Mouse (Mus musculus) urinary bladder, adult 2 months (tissue): Measurements from ENCODE around the gene Pde7b. TPM values are rescaled to one million over a fixed set of nuclear protein-coding genes. Genes with fewer than 3 reads are reported as not detected.

Source experiments
- DNase-seq: peaks from one replicate; pipeline ENCODE4 v3.0.0; 2022; ENCODE audit warnings: low spot score
- polyA plus RNA-seq: library from polyadenylated mRNA; depleted of rRNA; stranded (reverse); fragments of >200 nt; gene quantifications from 2 replicates; pipeline ENCODE4 v1.2.3, GENCODE M21; 2012

Pde7b gene
- polyA plus RNA-seq, 1 experiment = 10.1 TPM

DNA sequence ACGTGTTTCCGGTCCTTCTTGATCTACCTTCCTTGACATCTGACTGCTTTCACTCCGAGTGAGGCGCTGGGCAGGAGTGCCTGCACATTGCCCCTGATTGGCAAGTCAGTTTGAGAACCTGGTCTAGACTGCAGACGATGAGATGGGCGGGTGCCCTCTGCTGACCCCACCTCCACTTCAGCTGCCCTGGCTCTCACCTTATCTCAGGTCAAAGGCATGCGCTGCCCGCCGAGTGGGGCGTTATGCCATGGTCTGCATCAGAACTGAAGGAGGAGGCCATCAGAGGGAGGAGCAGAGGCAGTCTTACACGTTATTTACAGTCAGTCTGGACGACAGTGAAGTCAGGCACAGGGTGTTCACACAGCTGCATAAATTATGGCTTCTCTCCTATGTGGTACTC, 293.5 kb downstream of the Pde7b start:
- DNase-seq = no peak

DNA sequence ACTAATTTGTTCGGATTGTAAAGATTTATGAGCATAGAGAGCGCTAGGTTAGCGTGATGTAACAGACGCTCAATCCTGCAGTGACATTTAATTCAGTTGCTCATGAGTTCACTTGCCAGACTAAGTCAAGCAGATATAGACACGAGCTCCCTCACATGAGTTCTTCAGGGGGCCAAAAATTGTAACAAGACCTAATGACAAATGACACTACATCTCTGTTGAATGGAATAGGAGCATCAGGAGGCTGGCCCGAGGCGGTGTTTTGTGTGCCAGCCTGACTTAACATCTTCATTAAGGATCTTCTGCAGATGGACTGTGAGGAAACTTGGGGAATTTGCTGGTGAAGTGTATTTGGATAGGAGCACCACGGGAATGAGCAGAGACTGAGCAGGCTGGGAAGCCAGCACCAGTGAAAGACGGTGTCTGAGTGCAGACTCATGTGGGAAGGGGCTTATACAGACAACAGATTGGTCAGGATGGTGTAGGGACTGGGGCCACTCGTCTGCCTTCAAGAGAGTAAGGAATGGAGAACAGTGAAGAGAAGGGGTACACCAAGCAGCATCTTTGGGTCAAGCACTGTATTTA, 303.5 kb downstream of the Pde7b start:
- DNase-seq = no peak

DNA sequence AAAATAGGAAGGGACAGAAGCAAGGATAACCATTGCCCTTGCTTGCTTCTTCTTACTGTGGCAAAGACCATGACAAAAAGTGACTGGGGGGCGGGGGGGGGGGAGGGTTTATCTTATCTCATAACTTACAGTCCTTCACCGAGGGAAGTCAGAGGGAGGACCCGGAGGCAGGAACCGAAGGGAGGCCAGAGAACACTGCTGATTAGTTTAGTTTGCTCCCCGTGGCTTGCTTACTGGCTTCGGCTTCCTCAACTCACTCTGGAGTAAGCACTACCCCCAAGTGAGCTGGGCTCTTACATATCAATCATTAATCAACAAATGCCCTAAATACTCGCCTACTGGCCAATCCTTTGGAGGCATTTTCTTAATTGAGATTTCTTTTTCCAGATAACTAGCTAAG, 304.6 kb downstream of the Pde7b start:
- DNase-seq = no peak

DNA sequence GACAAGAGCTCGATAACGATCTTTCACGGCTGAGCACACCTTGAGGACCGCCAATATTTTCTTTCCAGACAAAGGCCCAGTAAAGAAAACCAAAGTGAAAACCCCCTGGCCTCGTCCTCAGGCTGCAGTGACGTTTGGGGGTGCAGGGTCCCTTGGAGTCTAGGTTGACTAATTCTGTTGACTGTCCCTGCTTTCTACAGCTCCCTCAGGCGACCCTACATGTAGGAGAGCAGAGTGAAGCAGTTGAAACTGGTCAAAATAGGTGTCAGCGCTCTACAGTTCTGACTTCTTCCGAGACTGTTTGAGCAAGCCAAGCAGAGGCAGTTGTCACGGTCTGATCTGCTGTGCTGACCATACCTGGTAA, 306.0 kb downstream of the Pde7b start:
- DNase-seq = no peak

DNA sequence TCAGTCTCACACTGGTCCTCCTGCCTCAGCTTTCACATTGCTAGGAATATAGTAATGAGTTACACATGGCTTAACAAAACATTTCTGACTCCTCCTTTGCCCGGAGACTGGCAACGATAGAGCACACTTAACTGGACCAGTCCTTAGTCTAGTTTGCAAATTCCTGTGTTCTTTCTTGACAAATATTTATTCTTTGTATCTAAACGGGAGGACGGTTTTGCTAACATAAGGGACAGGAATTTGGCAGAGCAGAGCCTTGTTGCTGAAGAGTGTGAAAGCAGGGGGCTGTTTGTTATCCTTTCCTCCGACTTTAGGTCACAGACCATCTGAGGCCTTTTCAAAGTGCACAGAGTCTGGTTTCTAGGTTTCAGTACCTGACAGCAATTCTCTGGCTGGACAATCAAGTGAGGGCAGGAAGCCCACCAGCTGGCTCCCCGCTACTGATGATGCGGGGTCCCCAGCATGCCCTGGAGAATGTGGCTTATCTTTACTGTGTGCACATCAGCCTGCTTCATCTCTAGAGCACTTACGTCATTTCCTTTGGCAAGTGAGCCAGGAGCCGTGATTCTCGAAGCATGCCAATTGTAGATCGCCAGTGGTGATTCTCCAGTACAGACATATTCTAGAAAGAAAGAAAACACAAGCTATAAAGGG, 306.5 kb downstream of the Pde7b start:
- no peak for DNase-seq

DNA sequence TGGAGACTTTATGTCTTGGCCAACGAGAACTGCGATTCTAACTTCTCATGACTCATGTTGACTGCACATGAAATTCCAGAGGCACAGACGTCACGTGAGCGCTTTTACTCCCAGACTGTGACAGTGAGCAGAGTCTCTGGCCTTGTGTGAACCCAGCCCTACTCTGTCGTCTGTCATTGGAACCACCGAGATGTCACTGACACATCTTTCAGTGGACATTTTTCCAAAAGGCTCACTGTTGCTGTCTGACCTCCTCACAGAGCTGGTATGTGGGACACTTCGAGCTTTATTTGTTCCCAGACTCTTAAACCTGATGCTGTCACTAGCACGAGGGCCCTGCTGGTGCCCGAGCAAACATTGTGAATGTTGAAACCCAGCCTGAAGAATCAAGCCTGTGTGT, 315.7 kb downstream of the Pde7b start:
- DNase-seq = no peak

DNA sequence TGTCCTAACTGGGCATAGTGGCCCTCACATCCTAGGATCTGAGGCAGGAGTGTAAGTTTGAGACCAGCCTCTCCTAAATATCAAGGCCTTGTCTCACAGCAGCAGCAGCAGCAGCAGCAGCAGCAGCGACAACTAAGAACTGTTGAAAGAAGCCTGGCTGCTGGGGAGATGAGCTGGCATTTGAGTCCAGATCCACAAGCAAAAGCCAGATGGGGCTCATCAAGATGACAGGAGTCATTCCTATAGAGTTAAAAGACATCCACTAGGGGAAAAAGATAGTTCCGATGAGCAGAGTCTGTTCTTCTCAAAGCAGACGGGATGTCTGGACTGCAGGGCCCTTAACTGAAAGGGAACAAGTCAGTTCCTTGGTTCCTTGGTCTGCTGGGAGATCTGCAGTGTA, 316.5 kb downstream of the Pde7b start:
- no peak for DNase-seq

DNA sequence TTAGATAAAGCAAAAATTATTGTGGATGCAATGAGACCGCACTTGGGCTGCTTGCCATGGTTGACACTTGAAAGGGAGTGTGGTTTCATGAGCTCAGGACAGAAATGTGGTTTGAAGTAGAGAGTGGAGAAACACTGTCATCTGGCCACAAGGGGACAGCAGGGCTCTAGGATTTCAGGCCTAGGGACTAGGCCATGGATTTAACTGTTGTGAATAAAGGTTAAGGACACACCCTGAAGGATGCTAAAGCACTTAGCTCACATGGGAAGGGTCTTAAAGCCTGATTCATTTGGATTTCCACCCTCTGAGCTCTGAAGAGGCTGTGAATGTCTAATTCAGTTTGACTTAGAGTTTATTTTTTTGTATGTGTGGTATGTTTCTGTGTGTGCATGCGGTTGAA, 319.4 kb downstream of the Pde7b start:
- no peak for DNase-seq

DNA sequence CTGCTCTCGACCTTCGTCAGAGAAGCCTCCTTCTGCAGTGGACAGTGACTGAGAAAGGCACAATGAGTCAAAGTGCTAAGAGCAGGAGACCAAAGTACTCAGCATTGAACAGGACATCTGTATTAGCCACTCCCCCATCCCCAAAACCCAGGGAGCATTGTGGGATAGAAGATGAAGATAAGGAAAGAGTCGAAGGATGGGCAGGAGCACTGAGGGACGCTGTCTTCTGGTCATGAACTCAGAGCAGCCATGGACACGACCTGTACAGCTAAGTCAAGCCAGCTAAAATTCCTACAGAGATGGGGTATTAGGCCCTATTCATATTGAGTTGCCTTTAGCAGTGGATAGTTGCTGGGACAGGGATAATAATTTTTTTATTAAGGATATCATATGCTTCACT, 321.9 kb downstream of the Pde7b start:
- no peak for DNase-seq

DNA sequence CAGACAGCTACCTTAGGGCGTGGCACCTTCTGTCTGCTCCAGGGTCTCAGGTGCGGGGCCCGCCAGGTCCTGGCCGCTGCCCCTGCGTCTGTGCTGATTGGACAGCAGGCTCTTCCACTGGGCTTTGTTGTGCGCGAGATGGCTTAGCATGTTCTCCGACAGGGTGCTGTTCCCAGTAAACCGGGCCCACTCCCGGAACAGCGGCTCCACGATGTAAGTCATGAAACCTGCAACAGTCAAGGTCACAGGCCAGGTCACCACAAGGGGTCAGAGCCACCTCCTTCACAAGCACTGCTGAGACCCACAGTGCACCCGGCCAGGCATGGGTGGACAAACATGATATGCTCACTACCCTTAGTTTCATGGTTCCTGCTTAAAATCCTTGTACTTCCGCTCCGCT, 324.5 kb downstream of the Pde7b start:
- DNase-seq = no peak

DNA sequence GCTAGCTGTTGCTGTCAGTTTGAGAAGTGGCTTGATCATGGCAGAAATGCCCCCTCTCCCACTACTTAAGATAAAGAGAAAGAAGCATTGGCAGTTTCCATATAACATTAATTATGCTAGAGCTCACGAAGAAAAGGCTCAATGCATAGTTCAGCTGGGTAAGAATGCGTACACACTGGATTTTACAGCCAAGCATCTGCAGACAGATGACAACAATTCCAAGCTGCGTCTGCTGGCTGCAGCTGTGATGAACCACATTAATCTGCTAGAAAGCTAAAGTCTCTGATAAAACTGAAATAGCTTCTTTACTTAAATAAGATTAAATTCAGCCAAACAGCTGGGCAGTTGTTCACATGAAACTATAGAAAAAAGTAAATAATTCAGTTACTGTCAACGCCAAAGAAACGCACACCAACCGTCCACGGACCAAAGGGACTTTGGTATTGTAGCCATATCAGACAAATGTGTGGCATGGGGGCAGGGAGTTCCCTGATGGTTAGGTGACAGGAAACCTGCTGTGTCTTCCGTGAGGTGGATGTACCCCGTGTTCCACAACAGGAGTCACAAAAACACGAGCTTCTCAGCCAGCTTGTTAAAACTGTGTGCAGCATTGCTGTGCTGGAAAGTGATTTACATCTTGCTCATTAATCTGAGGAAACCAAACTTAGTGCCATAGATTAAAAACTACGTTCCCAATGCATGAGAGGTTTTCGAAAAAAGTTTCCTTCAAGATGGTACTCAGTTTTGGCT, 326.1 kb downstream of the Pde7b start:
- no peak for DNase-seq

DNA sequence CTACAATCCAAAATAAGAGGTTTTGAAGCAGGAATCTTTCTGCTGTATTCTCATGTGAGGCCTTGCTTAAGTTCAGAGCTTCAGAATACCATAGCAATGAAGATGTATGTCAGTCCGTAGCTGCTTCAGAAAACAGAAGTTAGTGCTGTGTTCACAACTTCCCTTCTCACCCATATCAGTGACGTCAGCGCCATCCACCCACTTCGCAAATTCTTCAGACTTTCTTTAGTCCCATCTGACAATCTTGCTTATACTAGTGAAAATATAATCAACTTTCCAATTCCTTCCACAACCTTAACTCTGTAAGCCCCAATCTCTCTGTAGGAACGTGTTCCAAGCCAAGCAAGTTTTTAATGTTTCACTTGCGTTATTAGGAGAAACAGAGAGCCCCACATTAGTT, 326.7 kb downstream of the Pde7b start:
- DNase-seq = no peak

DNA sequence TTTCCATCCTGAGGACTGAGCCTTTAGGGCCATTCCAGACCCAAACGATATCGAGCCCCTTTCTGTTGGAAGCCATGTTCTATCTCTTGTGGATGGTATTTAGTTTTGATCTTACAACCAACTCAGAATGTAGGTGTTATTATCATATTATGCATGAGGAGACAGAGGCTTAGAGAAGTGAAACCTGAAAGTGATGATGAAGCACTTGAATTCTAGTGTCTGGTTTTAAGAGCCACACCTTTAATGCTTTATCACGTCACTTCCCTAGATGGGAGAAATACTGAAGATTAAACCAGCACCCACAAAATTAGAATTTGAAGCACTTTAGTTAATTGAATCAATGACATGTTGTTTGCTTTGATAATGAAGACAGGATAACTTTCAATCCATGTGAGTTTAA, 329.1 kb downstream of the Pde7b start:
- DNase-seq = no peak

DNA sequence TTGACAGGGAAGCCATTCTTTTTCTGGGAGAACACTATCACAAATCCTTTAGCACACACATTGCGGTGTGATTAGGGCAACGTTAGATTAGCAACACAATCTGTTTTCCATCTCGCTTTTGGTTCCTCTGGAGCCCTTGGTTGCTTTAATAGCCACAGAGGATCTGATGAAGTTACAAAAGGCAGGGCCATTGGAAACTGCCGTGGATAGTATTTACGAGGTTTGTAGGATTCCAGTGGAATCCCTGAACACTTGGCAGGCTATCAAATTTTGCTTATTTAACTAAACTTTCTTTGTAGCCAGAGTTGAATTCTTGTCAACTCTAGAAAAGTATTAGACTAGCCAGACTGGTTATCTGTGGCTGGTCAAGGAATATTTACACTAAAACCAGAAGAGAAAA, 330.1 kb downstream of the Pde7b start:
- DNase-seq = no peak

DNA sequence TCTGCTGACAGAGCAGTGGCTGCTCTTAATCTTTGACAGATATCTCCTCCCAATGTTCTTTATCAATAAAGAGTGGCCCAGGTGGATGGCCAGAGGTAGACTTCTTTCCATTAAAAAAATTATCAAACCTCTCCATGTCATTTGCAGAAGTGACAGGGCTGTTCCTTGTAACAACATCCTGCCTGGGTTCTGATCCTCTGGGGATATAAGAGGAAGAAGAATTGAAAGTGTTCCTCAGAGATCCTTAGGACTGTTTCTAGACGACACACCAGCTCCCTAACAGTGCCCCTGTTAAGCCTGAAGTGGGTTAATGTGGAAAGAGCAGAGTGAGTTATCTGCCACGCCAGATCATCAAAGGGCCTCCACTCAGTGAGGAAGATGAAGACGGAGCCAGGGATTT, 334.3 kb downstream of the Pde7b start:
- no peak for DNase-seq

DNA sequence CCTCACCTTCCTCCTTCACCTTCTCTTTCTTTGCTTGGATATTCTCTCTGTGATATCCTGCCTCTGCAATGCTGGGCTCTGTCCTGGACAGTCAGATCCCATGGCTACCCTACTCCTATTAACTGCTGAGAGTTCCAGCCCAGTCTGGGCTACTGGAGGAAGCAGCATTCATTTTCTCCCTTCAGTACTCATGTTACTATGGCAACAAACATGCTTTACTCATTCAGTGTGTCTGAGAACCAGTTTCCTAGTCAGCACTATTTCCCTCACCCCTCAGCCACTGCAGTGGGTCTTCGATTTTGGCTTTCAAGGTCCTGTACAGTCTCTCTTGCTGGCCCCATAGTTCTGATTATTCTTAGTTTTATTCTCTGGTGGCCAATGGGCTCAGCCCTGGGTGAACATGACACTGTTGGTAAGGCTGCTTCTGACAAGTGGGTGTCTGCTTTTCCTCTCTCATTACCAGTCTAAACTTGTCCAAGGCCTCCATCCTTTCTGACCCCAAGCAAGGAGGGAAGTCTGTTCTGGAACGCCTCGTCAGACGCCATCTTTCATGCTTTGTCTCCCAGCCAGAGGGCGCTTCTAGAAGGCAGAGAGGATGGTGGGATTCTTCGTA, 342.0 kb downstream of the Pde7b start:
- DNase-seq = no peak

DNA sequence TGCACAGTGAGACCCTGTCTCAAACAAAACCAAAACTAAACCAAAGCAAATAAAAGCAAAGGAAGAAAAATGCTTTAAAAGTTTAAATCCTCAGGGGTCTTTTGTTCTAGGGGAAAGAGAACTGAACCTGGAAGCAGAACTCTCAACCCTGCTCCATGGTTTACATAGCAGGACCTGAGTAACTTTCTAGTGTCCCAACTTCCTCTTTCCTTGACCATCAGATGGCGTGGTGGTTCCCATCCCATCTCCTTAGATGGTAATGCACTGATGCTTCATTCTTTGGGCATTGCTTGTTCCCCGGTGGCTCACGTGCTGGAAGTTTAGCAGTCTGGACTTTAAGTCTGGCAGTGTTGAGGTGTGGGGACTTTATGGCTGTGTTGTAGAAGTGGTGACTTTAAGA, 343.5 kb downstream of the Pde7b start:
- DNase-seq = no peak

DNA sequence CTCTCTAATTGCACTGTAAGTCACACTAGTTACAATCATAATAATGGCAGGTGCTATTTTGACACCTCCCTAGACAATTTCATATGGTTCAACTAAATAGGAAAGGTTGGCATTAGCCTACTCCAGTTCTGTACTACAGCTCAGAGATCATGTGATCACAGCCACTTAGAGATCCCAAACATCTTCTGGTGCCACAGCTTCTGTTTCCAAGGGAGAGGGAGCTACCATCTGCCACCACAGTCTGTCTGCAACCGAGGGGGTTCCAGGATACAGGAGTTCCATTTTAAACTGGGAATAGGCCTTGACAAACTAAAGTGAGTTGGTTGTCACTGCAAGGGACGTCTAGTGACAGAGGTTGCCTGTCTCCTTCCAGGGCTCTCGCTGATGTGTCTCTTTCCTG, 344.1 kb downstream of the Pde7b start:
- DNase-seq = no peak

DNA sequence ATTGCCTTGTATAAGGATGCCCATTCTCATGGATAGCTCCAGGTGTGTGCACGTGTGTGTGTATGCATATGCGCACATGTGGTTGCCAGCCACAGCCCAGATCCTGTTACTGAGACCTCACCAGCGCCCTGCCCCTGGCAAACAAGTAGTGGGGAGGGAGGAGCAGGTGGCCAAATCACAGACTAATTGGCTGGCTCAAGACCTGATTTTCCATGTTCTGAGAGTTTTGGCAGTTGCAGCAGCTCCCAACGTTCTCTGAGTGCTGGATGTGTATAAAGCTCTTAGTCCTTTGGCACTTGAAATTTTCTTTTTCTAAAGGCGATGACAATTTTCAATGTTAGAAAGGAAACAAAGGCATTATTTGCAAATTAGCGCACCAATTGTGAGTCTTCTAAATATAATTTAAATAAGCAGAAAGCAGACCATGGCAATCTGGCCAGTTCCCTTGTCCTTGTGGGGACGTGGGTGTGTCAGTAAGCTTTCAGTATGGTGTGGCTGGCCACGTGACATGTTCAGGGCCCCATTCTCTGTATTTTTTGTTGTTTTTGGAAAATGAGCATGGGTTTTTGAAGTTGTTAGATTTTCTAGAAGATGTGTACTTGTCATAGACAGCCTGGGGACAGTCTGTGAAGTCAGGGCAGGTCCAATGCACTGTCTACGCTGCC, 345.7 kb downstream of the Pde7b start:
- no peak for DNase-seq

DNA sequence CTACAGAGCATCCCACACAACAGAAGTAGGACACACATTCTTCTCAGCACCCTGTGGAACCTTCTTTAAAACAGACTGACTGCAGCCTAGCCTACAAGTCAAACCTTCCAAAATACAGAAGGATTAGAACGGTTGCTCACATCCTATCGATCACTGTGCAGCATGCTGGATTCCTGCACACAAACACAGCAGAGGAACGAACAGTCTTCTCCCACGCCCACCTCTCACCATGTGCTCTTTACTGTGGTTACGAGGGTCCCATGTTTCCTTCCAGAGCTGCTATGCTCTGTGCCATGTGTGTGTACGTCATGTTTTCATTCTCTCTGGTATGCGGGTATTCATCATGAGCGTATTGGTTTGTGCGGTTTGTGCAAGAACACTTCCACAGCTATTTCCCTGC, 347.3 kb downstream of the Pde7b start:
- no peak for DNase-seq

DNA sequence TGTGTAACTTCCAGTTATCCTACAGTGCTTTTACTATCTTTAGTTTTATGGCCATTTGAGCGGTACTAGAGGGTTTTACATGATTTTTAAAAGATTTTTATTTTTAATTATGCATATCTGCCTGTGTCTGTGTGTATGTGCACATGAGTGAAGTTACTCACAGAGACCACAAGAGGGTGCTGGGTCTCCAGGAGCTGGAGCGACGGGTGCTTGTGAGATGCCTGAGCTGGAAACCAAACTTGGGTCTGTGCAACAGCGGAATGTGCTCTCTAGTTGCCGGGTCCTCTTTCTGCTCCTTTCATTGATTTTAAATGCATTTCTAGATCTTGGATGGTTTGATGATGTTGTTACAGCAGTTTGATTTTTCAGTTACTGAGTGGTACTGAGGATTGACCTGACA, 352.8 kb downstream of the Pde7b start:
- DNase-seq = no peak

DNA sequence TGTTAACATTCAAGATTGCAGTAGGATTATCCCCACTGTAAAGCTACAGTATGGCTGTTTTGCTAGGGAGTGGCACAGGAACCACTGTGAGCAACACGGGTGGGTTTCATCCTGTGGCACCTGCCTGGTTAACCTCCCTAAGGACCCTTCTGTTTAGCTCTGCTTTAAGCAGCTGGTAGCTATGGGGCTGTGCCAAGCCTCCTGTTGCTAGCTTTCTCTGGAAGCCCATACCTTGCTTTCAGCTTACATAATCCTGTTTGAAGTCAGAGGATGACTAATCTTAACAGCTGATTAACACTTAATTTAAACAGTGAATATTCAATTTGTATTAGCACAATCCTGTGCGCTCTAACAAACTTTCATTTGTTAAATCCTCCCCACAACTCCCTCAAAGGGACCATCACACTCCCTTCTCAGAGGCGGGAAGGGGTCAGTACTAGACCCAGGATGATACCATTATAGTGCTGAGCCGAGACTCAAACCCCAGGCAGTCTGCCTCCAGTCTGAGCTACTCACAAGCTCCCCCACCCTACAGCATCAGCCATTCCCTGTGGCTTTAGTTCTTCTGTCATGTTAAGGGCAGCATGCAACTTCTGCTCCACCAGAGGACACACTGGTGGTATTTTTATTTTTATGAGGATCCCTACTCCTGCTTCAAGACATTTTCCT, 362.3 kb downstream of the Pde7b start:
- no peak for DNase-seq
